ENCODE assay signal across 8 mouse cellular contexts in genomic region chr17:34291609-34292008, GRCm38 (mm10). TPM values are rescaled to one million over a fixed set of nuclear protein-coding genes. Genes with fewer than 3 reads are reported as not detected.
DNase-seq lines count a peak whose midpoint lies in the region; ATAC-seq lines count a peak whose summit lies in the region.

No protein-coding gene starts in this region.

- H3K9ac ChIP-seq in hindbrain, embryonic 16.5 days (ENCODE audit: low read depth, low read length), result no peak overlapping the region

- WGBS in hindbrain, embryonic 16.5 days, result 16% methylated on average over 8 of the region's 8 CpGs

- no peaks in the 10 kb centered on the region for H3K9me3 ChIP-seq in hindbrain, embryonic 16.5 days (ENCODE audit: control insufficient read depth, low read length)

- no peaks in the 10 kb centered on the region for H3K4me1 ChIP-seq in hindbrain, embryonic 16.5 days (ENCODE audit: control insufficient read depth, insufficient read depth, low read depth, low read length)

- H3K4me3 ChIP-seq in hindbrain, embryonic 16.5 days (ENCODE audit: low read length), result no peak overlapping the region

- H3K27ac ChIP-seq in hindbrain, embryonic 16.5 days (ENCODE audit: low read depth, low read length), result no peak overlapping the region

- ATAC-seq in hindbrain, embryonic 16.5 days, result peak; percentile 92

- no peaks in the 10 kb centered on the region for H3K27me3 ChIP-seq in hindbrain, embryonic 16.5 days (replicated peaks; ENCODE audit: control insufficient read depth, insufficient read depth, low read length)

- DNase-seq in R1 (ENCODE audit: low read depth, low spot score), result peak; percentile 85
- peak; percentile 86 to 89 for DNase-seq in cerebellum, postnatal 14 days
- DNase-seq in gastrocnemius, adult 18-20 months (ENCODE audit: low spot score), result peak; percentile 68
- peak; percentile 59 to 83 for DNase-seq in layer of hippocampus, postnatal 25 days (ENCODE audit: extremely low spot score in 1 of 2, low spot score in 1 of 2)
- peak; percentile 87 for DNase-seq in lung, postnatal 14 days
- DNase-seq in retina, embryonic 14.5 days (ENCODE audit: low spot score), result peak; percentile 89
- peak; percentile 84 for DNase-seq in thymus, postnatal 14 days

- H3K36me3 ChIP-seq in hindbrain, embryonic 16.5 days (ENCODE audit: control insufficient read depth, insufficient read depth, low read length), result no peaks in the 10 kb centered on the region

- 0 out of 2 replicates have a peak overlapping the region, but pooled peaks have one; percentile 2 for H3K4me2 ChIP-seq in hindbrain, embryonic 16.5 days (ENCODE audit: low read length)

RNA-seq across cellular contexts. Expression of gene H2-Aa, which starts 4.0 kb away (rescaled TPM):
- 1 to 10 TPM; 3.7 to 5.9 TPM for total RNA-seq in gastrocnemius, adult 18-20 months (2021)
- 0.59 and 0.80 TPM in 2 replicates for polyA plus RNA-seq in hindbrain, embryonic 16.5 days (2015; fragmentation: Nextera tagmentation; extraction: Ambion mirVana)
- total RNA-seq in layer of hippocampus, postnatal 25 days (2021), result 1 to 10 TPM; 1.1 to 1.3 TPM

RNA-seq across cellular contexts. Expression of gene H2-Eb1, which starts 14.1 kb away (rescaled TPM):
- total RNA-seq in gastrocnemius, adult 18-20 months (2021), result 1 to 10 TPM; 3.9 to 5.6 TPM
- 3.5 and 4.3 TPM in 2 replicates for polyA plus RNA-seq in hindbrain, embryonic 16.5 days (2015; fragmentation: Nextera tagmentation; extraction: Ambion mirVana)
- total RNA-seq in layer of hippocampus, postnatal 25 days (2021), result 1 to 10 TPM; 1.0 to 1.6 TPM

RNA-seq across cellular contexts. Expression of gene H2-Eb2, which starts 33.9 kb away (rescaled TPM):
- not detected for total RNA-seq in gastrocnemius, adult 18-20 months (2021)
- 0.25 and 0.31 TPM in 2 replicates for polyA plus RNA-seq in hindbrain, embryonic 16.5 days (2015; fragmentation: Nextera tagmentation; extraction: Ambion mirVana)
- total RNA-seq in layer of hippocampus, postnatal 25 days (2021), result not detected

RNA-seq across cellular contexts. Expression of gene H2-Ab1, which starts 34.1 kb away (rescaled TPM):
- 1 to 10 TPM; 3.0 to 4.8 TPM for total RNA-seq in gastrocnemius, adult 18-20 months (2021)
- polyA plus RNA-seq in hindbrain, embryonic 16.5 days (2015; fragmentation: Nextera tagmentation; extraction: Ambion mirVana), result 1.7 and 2.3 TPM in 2 replicates
- 1 to 10 TPM; 1.0 to 1.7 TPM for total RNA-seq in layer of hippocampus, postnatal 25 days (2021)

RNA-seq across cellular contexts. Expression of gene H2-Ob, which starts 52.9 kb away (rescaled TPM):
- under 1 TPM; 0.14 to 0.33 TPM for total RNA-seq in gastrocnemius, adult 18-20 months (2021)
- 0.16 and 0.33 TPM in 2 replicates for polyA plus RNA-seq in hindbrain, embryonic 16.5 days (2015; fragmentation: Nextera tagmentation; extraction: Ambion mirVana)
- total RNA-seq in layer of hippocampus, postnatal 25 days (2021), result under 1 TPM; 0.25 to 0.47 TPM
